Mouse (Mus musculus): ENCODE results near the gene Pnkd. TPM values are rescaled to one million over a fixed set of nuclear protein-coding genes. Genes with fewer than 3 reads are reported as not detected.
"Not testable (repeated sequence)": the region's sequence is repeated elsewhere in the genome, so short reads cannot be mapped to it uniquely, and the experiment has no call there.

Pnkd gene
- polyA plus RNA-seq, 1 experiment = 50.1 TPM

- no peaks in the 10 kb centered on the region for H3K36me3 ChIP-seq (ENCODE audit: control insufficient read depth, insufficient read depth, low read length)
- H3K4me1 ChIP-seq (replicated peaks; ENCODE audit: control insufficient read depth, insufficient read depth, low read length) = peaks cover 7% of the 10 kb centered on the region
- WGBS = 96% methylated on average over 5 of the region's 5 CpGs
- H3K27ac ChIP-seq (ENCODE audit: control insufficient read depth, insufficient read depth, low read length) = no peak overlapping the region
- no peak for DNase-seq
- no peak overlapping the region for H3K4me3 ChIP-seq (ENCODE audit: control insufficient read depth, insufficient read depth, low read length)
- TF ChIP-seq CTCF (IDR thresholded peaks at IDR 0.05; ENCODE audit: borderline replicate concordance, control insufficient read depth, extremely low read depth, insufficient read depth, low read length, poor library complexity) (no peak), POLR2A (IDR thresholded peaks at IDR 0.05; ENCODE audit: control insufficient read depth, extremely low read depth, insufficient read depth, low read length, poor library complexity) (no peak)
- no peaks in the 10 kb centered on the region for H3K27me3 ChIP-seq (ENCODE audit: control insufficient read depth, insufficient read depth, low read length)
These were observed 53.3 kb downstream of the Pnkd start for GRCm38 (mm10) chr1:74338013-74338412.

- Histone ChIP-seq H3K36me3 (ENCODE audit: control insufficient read depth, insufficient read depth, low read length) (no peaks in the 10 kb centered on the region), H3K4me1 (replicated peaks; ENCODE audit: control insufficient read depth, insufficient read depth, low read length) (0 out of 2 replicates have a peak, but pooled peaks cover 2% of the 10 kb centered on the region), H3K4me3 (ENCODE audit: control insufficient read depth, insufficient read depth, low read length) (no peak overlapping the region), H3K27ac (ENCODE audit: control insufficient read depth, insufficient read depth, low read length) (no peak overlapping the region), H3K27me3 (ENCODE audit: control insufficient read depth, insufficient read depth, low read length) (no peaks in the 10 kb centered on the region)
- TF ChIP-seq POLR2A (IDR thresholded peaks at IDR 0.05; ENCODE audit: control insufficient read depth, extremely low read depth, insufficient read depth, low read length, poor library complexity) = no peak
- TF ChIP-seq CTCF (IDR thresholded peaks at IDR 0.05; ENCODE audit: borderline replicate concordance, control insufficient read depth, extremely low read depth, insufficient read depth, low read length, poor library complexity) = no peak
- no peak for DNase-seq
- 54% methylated on average over 4 of the region's 4 CpGs for WGBS
These were observed 53.9 kb downstream of the Pnkd start for GRCm38 (mm10) chr1:74338626-74339025.

GRCm38 (mm10) chr1:74339917-74340316 is 55.2 kb downstream of the Pnkd start:
- no peak for TF ChIP-seq CTCF (IDR thresholded peaks at IDR 0.05; ENCODE audit: borderline replicate concordance, control insufficient read depth, extremely low read depth, insufficient read depth, low read length, poor library complexity)
- no peak for TF ChIP-seq POLR2A (IDR thresholded peaks at IDR 0.05; ENCODE audit: control insufficient read depth, extremely low read depth, insufficient read depth, low read length, poor library complexity)
- no peak overlapping the region for H3K27ac ChIP-seq (ENCODE audit: control insufficient read depth, insufficient read depth, low read length)
- no peaks in the 10 kb centered on the region for H3K36me3 ChIP-seq (ENCODE audit: control insufficient read depth, insufficient read depth, low read length)
- H3K4me3 ChIP-seq (ENCODE audit: control insufficient read depth, insufficient read depth, low read length) = no peak overlapping the region
- no peaks in the 10 kb centered on the region for H3K27me3 ChIP-seq (ENCODE audit: control insufficient read depth, insufficient read depth, low read length)
- H3K4me1 ChIP-seq (replicated peaks; ENCODE audit: control insufficient read depth, insufficient read depth, low read length) = 0 out of 2 replicates have a peak, but pooled peaks cover 2% of the 10 kb centered on the region
- no peak for DNase-seq
- 99% methylated on average over 9 of the region's 9 CpGs for WGBS

GRCm38 (mm10) chr1:74340361-74340764 is 55.6 kb downstream of the Pnkd start:
- Histone ChIP-seq H3K27ac (ENCODE audit: control insufficient read depth, insufficient read depth, low read length) (no peak overlapping the region), H3K36me3 (ENCODE audit: control insufficient read depth, insufficient read depth, low read length) (no peaks in the 10 kb centered on the region)
- TF ChIP-seq POLR2A (IDR thresholded peaks at IDR 0.05; ENCODE audit: control insufficient read depth, extremely low read depth, insufficient read depth, low read length, poor library complexity) (no peak), CTCF (IDR thresholded peaks at IDR 0.05; ENCODE audit: borderline replicate concordance, control insufficient read depth, extremely low read depth, insufficient read depth, low read length, poor library complexity) (no peak)

GRCm38 (mm10) chr1:74340992-74341391 is 56.3 kb downstream of the Pnkd start:
- WGBS = 98% methylated on average over 4 of the region's 4 CpGs

More at GRCm38 (mm10) chr1:74340361-74340764, 55.6 kb downstream of the Pnkd start:
- DNase-seq = no peak
- WGBS = 99% methylated on average over 6 of the region's 6 CpGs
- H3K4me3 ChIP-seq (ENCODE audit: control insufficient read depth, insufficient read depth, low read length) = no peak overlapping the region
- H3K27me3 ChIP-seq (ENCODE audit: control insufficient read depth, insufficient read depth, low read length) = no peaks in the 10 kb centered on the region
- H3K4me1 ChIP-seq (replicated peaks; ENCODE audit: control insufficient read depth, insufficient read depth, low read length) = 0 out of 2 replicates have a peak, but pooled peaks cover 2% of the 10 kb centered on the region

GRCm38 (mm10) chr1:74341898-74342297 is 57.2 kb downstream of the Pnkd start:
- no peak for DNase-seq
- Histone ChIP-seq H3K4me3 (ENCODE audit: control insufficient read depth, insufficient read depth, low read length) (no peak overlapping the region), H3K27ac (ENCODE audit: control insufficient read depth, insufficient read depth, low read length) (no peak overlapping the region), H3K27me3 (ENCODE audit: control insufficient read depth, insufficient read depth, low read length) (no peaks in the 10 kb centered on the region), H3K4me1 (replicated peaks; ENCODE audit: control insufficient read depth, insufficient read depth, low read length) (0 out of 2 replicates have a peak, but pooled peaks cover 2% of the 10 kb centered on the region), H3K36me3 (ENCODE audit: control insufficient read depth, insufficient read depth, low read length) (no peaks in the 10 kb centered on the region)
- 72% methylated on average over 7 of the region's 7 CpGs for WGBS
- TF ChIP-seq CTCF (IDR thresholded peaks at IDR 0.05; ENCODE audit: borderline replicate concordance, control insufficient read depth, extremely low read depth, insufficient read depth, low read length, poor library complexity) = no peak
- no peak for TF ChIP-seq POLR2A (IDR thresholded peaks at IDR 0.05; ENCODE audit: control insufficient read depth, extremely low read depth, insufficient read depth, low read length, poor library complexity)

More at GRCm38 (mm10) chr1:74340992-74341391, 56.3 kb downstream of the Pnkd start:
- not testable (repeated sequence) for DNase-seq; H3K27ac ChIP-seq (ENCODE audit: control insufficient read depth, insufficient read depth, low read length); H3K27me3 ChIP-seq (ENCODE audit: control insufficient read depth, insufficient read depth, low read length); H3K4me1 ChIP-seq (replicated peaks; ENCODE audit: control insufficient read depth, insufficient read depth, low read length); H3K36me3 ChIP-seq (ENCODE audit: control insufficient read depth, insufficient read depth, low read length); H3K4me3 ChIP-seq (ENCODE audit: control insufficient read depth, insufficient read depth, low read length)

- 0 out of 2 replicates have a peak, but pooled peaks cover 2% of the 10 kb centered on the region for H3K4me1 ChIP-seq (replicated peaks; ENCODE audit: control insufficient read depth, insufficient read depth, low read length)
- no peaks in the 10 kb centered on the region for H3K36me3 ChIP-seq (ENCODE audit: control insufficient read depth, insufficient read depth, low read length)
- no peak overlapping the region for H3K27ac ChIP-seq (ENCODE audit: control insufficient read depth, insufficient read depth, low read length)
- H3K27me3 ChIP-seq (ENCODE audit: control insufficient read depth, insufficient read depth, low read length) = no peaks in the 10 kb centered on the region
- DNase-seq = no peak
- no peak overlapping the region for H3K4me3 ChIP-seq (ENCODE audit: control insufficient read depth, insufficient read depth, low read length)
- no peak for TF ChIP-seq POLR2A (IDR thresholded peaks at IDR 0.05; ENCODE audit: control insufficient read depth, extremely low read depth, insufficient read depth, low read length, poor library complexity)
- no peak for TF ChIP-seq CTCF (IDR thresholded peaks at IDR 0.05; ENCODE audit: borderline replicate concordance, control insufficient read depth, extremely low read depth, insufficient read depth, low read length, poor library complexity)
- 97% methylated on average over 1 of the region's 1 CpGs for WGBS
These were observed 57.6 kb downstream of the Pnkd start for GRCm38 (mm10) chr1:74342308-74342707.

All from thymus, adult 2 months (tissue).